In genomic region chr9:111289294-111289831, GRCm38 (mm10) we compare ENCODE assay signal across 8 mouse cellular contexts. TPM values are rescaled to one million over a fixed set of nuclear protein-coding genes. Genes with fewer than 3 reads are reported as not detected.
DNase-seq lines count a peak whose midpoint lies in the region; ATAC-seq and TF ChIP-seq lines count a peak whose summit lies in the region.

No protein-coding gene starts in this region.

- no peak for DNase-seq in heart, adult 2 months
- DNase-seq in kidney, postnatal 14 days = peak; percentile 45
- DNase-seq in lung, postnatal 4 days = peak; percentile 43 to 53
- no peak for DNase-seq in left cerebral cortex, postnatal 25 days (ENCODE audit: low spot score in 2 of 2)
- DNase-seq in frontal cortex, adult 2 months (ENCODE audit: extremely low spot score in 1 of 2, low spot score in 1 of 2) = no peak
- DNase-seq in adrenal gland, postnatal 10 days = no peak

- peak overlapping the region; percentile 56 for H3K4me2 ChIP-seq in heart, embryonic 13.5 days

- peak overlapping the region; percentile 26; the same call in 1 of the 2 replicates for H3K27ac ChIP-seq in heart, embryonic 13.5 days (replicated peaks)
- no peak overlapping the region for H3K27ac ChIP-seq in heart, adult 2 months

- intact Hi-C loops in heart, adult 2 months (cut with DNase I) = no loop called here
- intact Hi-C loops in left cerebral cortex, postnatal 25 days (cut with DNase I) = no loop called here

- no peak for TF ChIP-seq POLR2A in heart, adult 2 months (IDR thresholded peaks at IDR 0.05; ENCODE audit: insufficient read depth, low read depth, low read length)

- WGBS in heart, embryonic 13.5 days = 50% methylated on average over 9 of the region's 9 CpGs
- WGBS in heart, adult 2 months = 54% methylated on average over 9 of the region's 9 CpGs

- H3K27me3 ChIP-seq in heart, embryonic 13.5 days (replicated peaks) = no peaks in the 10 kb centered on the region
- H3K27me3 ChIP-seq in heart, adult 2 months (ENCODE audit: control insufficient read depth, insufficient read depth, low read length) = no peaks in the 10 kb centered on the region

- no peak for TF ChIP-seq EP300 in heart, adult 2 months (IDR thresholded peaks at IDR 0.05; ENCODE audit: insufficient read depth, low read depth, low read length)

- H3K4me1 ChIP-seq in heart, embryonic 13.5 days = peaks cover 17% of the 10 kb centered on the region
- peaks cover 2% of the 10 kb centered on the region for H3K4me1 ChIP-seq in heart, adult 2 months (ENCODE audit: control insufficient read depth, insufficient read depth, low read length)

- no peaks in the 10 kb centered on the region for H3K79me2 ChIP-seq in heart, adult 2 months (replicated peaks; ENCODE audit: control insufficient read depth, insufficient read depth, low read length)

- no peak for ATAC-seq in heart, embryonic 13.5 days (ENCODE audit: extremely low read depth, insufficient number of reproducible peaks, low FRiP score, low TSS enrichment)
- ATAC-seq in erythroid progenitor cell, adult 5-6 weeks (replicated peaks; ENCODE audit: low FRiP score, poor library complexity, severe bottlenecking) = 0 out of 2 replicates have a peak, but pooled peaks have one; percentile 5

- H3K4me3 ChIP-seq in heart, embryonic 13.5 days = peak overlapping the region; percentile 23; the same call in 1 of the 2 replicates
- H3K4me3 ChIP-seq in heart, adult 2 months = no peak overlapping the region

- H3K36me3 ChIP-seq in heart, embryonic 13.5 days = no peaks in the 10 kb centered on the region
- no peaks in the 10 kb centered on the region for H3K36me3 ChIP-seq in heart, adult 2 months (ENCODE audit: control insufficient read depth, insufficient read depth, low read length)

- TF ChIP-seq CTCF in heart, adult 2 months (IDR thresholded peaks at IDR 0.05) = no peak

- H3K9ac ChIP-seq in heart, embryonic 13.5 days = peak overlapping the region; percentile 8; the same call in 1 of the 2 replicates
- H3K9ac ChIP-seq in heart, adult 2 months (ENCODE audit: low read depth, low read length) = no peak overlapping the region

- no peaks in the 10 kb centered on the region for H3K9me3 ChIP-seq in heart, embryonic 13.5 days

RNA-seq across cellular contexts. Expression of gene Epm2aip1, which starts 17.6 kb away (rescaled TPM):
- polyA plus RNA-seq in heart, embryonic 13.5 days (2015; fragmentation: Nextera tagmentation; extraction: Ambion mirVana) = 17.3 and 17.6 TPM in 2 replicates
- 10 to 100 TPM; 20.3 to 23.8 TPM for total RNA-seq in heart, adult 2 months (2021)
- polyA plus RNA-seq in heart, adult 2 months (2012; rRNA removed) = 8.9 and 19.2 TPM in 2 replicates
- total RNA-seq in erythroid progenitor cell, adult 5-6 weeks (2015; ENCODE audit: low replicate concordance) = 23.5 and 26.3 TPM in 2 replicates
- total RNA-seq in erythroid progenitor cell, adult 5-6 weeks (2017; ENCODE audit: low replicate concordance) = 16.9 and 21.7 TPM in 2 replicates
- 10 to 100 TPM; 80.4 to 81.6 TPM for total RNA-seq in left cerebral cortex, postnatal 25 days (2021)
- polyA plus RNA-seq in frontal cortex, adult 2 months (2012; rRNA removed) = 41.9 and 47.2 TPM in 2 replicates
- 10 to 100 TPM; 32.8 to 40.6 TPM for total RNA-seq in adrenal gland, postnatal 10 days (2021)

RNA-seq across cellular contexts. Expression of gene Mlh1, which starts 17.8 kb away (rescaled TPM):
- polyA plus RNA-seq in heart, embryonic 13.5 days (2015; fragmentation: Nextera tagmentation; extraction: Ambion mirVana) = 33.3 and 35.2 TPM in 2 replicates
- 1 to 10 TPM; 6.1 to 7.1 TPM for total RNA-seq in heart, adult 2 months (2021)
- polyA plus RNA-seq in heart, adult 2 months (2012; rRNA removed) = 12.6 and 12.9 TPM in 2 replicates
- 33.1 and 36.0 TPM in 2 replicates for total RNA-seq in erythroid progenitor cell, adult 5-6 weeks (2015; ENCODE audit: low replicate concordance)
- total RNA-seq in erythroid progenitor cell, adult 5-6 weeks (2017; ENCODE audit: low replicate concordance) = 31.2 and 35.4 TPM in 2 replicates
- 10 to 100 TPM; 15.2 to 15.6 TPM for total RNA-seq in left cerebral cortex, postnatal 25 days (2021)
- 32.6 and 37.4 TPM in 2 replicates for polyA plus RNA-seq in frontal cortex, adult 2 months (2012; rRNA removed)
- 10 to 100 TPM; 16.3 to 29.2 TPM for total RNA-seq in adrenal gland, postnatal 10 days (2021)

RNA-seq across cellular contexts. Expression of gene Trank1, which starts 22.2 kb away (rescaled TPM):
- polyA plus RNA-seq in heart, embryonic 13.5 days (2015; fragmentation: Nextera tagmentation; extraction: Ambion mirVana) = 0.06 and 0.24 TPM in 2 replicates
- not detected for total RNA-seq in heart, adult 2 months (2021)
- 0.04 and 0.06 TPM in 2 replicates for polyA plus RNA-seq in heart, adult 2 months (2012; rRNA removed)
- not detected in 2 replicates for total RNA-seq in erythroid progenitor cell, adult 5-6 weeks (2015; ENCODE audit: low replicate concordance)
- total RNA-seq in erythroid progenitor cell, adult 5-6 weeks (2017; ENCODE audit: low replicate concordance) = not detected in 2 replicates
- total RNA-seq in left cerebral cortex, postnatal 25 days (2021) = 100 to 1,000 TPM; 245 to 294 TPM
- polyA plus RNA-seq in frontal cortex, adult 2 months (2012; rRNA removed) = 352 and 407 TPM in 2 replicates
- 10 to 100 TPM; 44.7 to 51.7 TPM for total RNA-seq in adrenal gland, postnatal 10 days (2021)

Comparison
In these comparisons a context has a peak if more than half of its experiments do, and no peak if none do; other contexts are left out.
1. DNase-seq: peak in kidney, postnatal 14 days (single experiment) and lung, postnatal 4 days (2 of 2); none in heart, adult 2 months (0 of 2), left cerebral cortex, postnatal 25 days (0 of 2), frontal cortex, adult 2 months (0 of 2) and adrenal gland, postnatal 10 days (single experiment).
2. RNA of gene Trank1, which starts 22.2 kb away (total RNA-seq): 245 to 294 TPM in left cerebral cortex, postnatal 25 days and 44.7 to 51.7 TPM in adrenal gland, postnatal 10 days; not detected in heart, adult 2 months and not detected in erythroid progenitor cell, adult 5-6 weeks; every median in the first group is over 10 times any median in the second.